Mouse (Mus musculus) ES-CJ7 (cell line): Measurements from ENCODE around the gene Prss45.
"Not testable (repeated sequence)": the region's sequence is repeated elsewhere in the genome, so short reads cannot be mapped to it uniquely, and the experiment has no call there.

Experiments
- DNase-seq: peaks from one replicate; pipeline ENCODE4 v3.0.0; 2011; ENCODE audit warnings: low read depth, low spot score

Gene Prss45

GRCm38 (mm10) chr9:110834411-110834810 lies at the start of gene Prss45:
Gene Prss45, plus strand, starts transcription at chr9:110834588.
- no peak for DNase-seq

- DNase-seq = peak; percentile 36
Measured at GRCm38 (mm10) chr9:110788169-110788568, 46.2 kb upstream of the Prss45 start.

GRCm38 (mm10) chr9:110790462-110790861 lies 43.9 kb upstream of the Prss45 start:
- DNase-seq = no peak

GRCm38 (mm10) chr9:110797013-110797412 lies 37.4 kb upstream of the Prss45 start:
- DNase-seq = peak; percentile 80

- DNase-seq = no peak
Measured at GRCm38 (mm10) chr9:110797866-110798265, 36.5 kb upstream of the Prss45 start, which contains the start of gene Prss42. Gene Prss42, plus strand, starts transcription at chr9:110798166.

GRCm38 (mm10) chr9:110800834-110801479 lies 33.4 kb upstream of the Prss45 start:
- DNase-seq = no peak

- no peak for DNase-seq
Measured at GRCm38 (mm10) chr9:110803294-110803693, 31.1 kb upstream of the Prss45 start.

- no peak for DNase-seq
Measured at GRCm38 (mm10) chr9:110810051-110810450, 24.3 kb upstream of the Prss45 start.

GRCm38 (mm10) chr9:110813789-110814188 lies 20.6 kb upstream of the Prss45 start, which contains the start of gene Prss44:
Gene Prss44, plus strand, starts transcription at chr9:110813994.
- DNase-seq = peak; percentile 57

GRCm38 (mm10) chr9:110820546-110820945 lies 13.8 kb upstream of the Prss45 start:
- not testable (repeated sequence) for DNase-seq

GRCm38 (mm10) chr9:110821436-110821835 lies 13.0 kb upstream of the Prss45 start:
- DNase-seq = no peak

GRCm38 (mm10) chr9:110825426-110825825 lies 9.0 kb upstream of the Prss45 start:
- no peak for DNase-seq

- no peak for DNase-seq
Measured at GRCm38 (mm10) chr9:110825832-110826231, 8.6 kb upstream of the Prss45 start.

GRCm38 (mm10) chr9:110826390-110826789 lies 8.0 kb upstream of the Prss45 start, which contains the start of gene Prss43:
Gene Prss43, plus strand, starts transcription at chr9:110826690.
- no peak for DNase-seq

- DNase-seq = peak; percentile 92
Measured at GRCm38 (mm10) chr9:110833021-110833420, 1.4 kb upstream of the Prss45 start.

- DNase-seq = no peak
Measured at GRCm38 (mm10) chr9:110834961-110835360, 573 bp downstream of the Prss45 start.

- no peak for DNase-seq
Measured at GRCm38 (mm10) chr9:110836112-110836511, 1.7 kb downstream of the Prss45 start.

GRCm38 (mm10) chr9:110840905-110841304 lies 6.5 kb downstream of the Prss45 start:
- no peak for DNase-seq

- DNase-seq = no peak
Measured at GRCm38 (mm10) chr9:110841438-110841837, 7.0 kb downstream of the Prss45 start.

- no peak for DNase-seq
Measured at GRCm38 (mm10) chr9:110844206-110844605, 9.8 kb downstream of the Prss45 start, which contains the start of gene Prss46. Gene Prss46, plus strand, starts transcription at chr9:110844506.

GRCm38 (mm10) chr9:110849162-110849561 lies 14.8 kb downstream of the Prss45 start:
- peak; percentile 19 for DNase-seq

GRCm38 (mm10) chr9:110855903-110856302 lies 21.5 kb downstream of the Prss45 start:
- DNase-seq = peak; percentile 62

- DNase-seq = no peak
Measured at GRCm38 (mm10) chr9:110856920-110857319, 22.5 kb downstream of the Prss45 start.
